Mouse (Mus musculus) cerebellum, adult 8-10 months (tissue): Measurements from ENCODE around the gene Gm28035.

ENCODE experiments used
- DNase-seq: peaks from one replicate; pipeline ENCODE4 v3.0.0; 2022

Gene Gm28035

DNA sequence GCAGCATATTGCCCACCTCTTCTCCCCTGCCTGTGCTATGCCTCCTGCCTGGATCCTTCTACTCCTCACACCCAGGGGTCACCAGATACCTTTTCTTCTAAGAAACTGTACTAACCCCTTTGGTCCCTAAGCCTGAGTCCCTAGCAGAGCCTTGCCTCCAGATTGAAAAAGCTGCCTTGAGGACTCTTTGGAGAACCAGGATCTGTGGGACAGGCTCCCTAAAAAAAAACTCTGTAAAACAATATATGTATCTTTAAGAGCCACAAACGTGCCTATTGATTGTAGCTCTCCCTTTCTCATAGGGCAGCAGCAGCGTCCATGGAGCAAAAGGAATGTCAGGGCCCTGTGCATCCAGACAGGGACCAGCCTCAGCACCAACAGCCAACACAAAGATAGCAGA is at the start of gene Gm28035:
Gene Gm28035 (plus strand): TSS at position 301 of the 400 bp plus-strand sequence.
- no peak for DNase-seq

DNA sequence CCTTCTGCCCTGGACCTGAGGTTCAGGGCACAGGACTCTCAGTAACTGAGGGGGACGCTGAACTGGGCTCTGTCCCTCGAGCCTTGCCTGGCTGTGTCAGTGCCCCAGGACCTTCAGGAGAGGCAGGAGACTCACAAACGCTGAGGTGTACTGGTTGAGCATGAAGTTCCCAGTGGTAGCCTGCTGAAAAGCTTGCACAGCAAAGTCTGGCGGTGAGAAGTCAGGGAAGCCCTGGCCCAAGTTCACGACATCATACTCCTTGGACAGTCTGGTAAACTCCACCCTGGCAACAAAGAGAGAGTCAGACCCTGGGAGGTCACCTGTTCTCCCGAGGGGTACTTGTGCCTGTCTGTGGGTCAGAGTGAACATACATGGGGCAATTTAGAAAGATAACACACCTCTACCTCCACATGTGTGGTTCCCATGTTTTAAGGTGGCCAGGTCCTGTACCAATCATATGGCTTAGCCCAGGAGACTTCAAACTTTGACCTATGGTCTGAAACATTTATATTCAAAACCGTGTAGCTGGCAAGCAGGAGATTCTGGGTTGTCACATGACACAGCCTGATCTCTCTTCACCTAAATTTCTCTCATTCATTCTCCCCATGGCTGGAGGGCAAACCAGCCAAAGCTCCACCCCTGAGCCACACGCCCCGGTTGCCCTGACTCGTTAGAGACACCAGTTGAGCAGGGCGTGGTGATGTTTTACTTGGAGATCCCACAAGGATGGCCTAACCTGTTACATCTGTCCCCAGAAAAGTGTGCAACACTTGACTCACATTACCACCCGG is 48.4 kb upstream of the Gm28035 start:
- DNase-seq: no peak

DNA sequence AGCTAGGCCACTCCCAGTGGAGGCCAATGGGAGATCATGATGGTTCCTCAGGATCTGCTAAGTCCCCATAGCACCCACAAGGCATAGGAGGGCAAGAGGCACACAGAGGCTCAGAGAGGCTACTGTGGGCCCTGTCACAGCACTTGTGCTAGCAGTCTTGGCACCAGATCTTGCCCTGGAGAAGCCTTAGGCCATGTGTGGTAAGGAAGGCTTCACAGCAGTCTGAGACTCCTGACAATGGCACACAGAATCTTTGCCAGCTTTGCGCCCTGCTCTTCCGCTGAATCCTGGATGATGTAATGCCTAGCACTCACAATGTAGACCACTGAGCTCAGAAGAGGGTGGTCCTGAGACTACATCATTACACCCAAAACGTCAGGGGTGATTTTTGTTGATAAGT is 45.7 kb upstream of the Gm28035 start:
- DNase-seq: no peak

DNA sequence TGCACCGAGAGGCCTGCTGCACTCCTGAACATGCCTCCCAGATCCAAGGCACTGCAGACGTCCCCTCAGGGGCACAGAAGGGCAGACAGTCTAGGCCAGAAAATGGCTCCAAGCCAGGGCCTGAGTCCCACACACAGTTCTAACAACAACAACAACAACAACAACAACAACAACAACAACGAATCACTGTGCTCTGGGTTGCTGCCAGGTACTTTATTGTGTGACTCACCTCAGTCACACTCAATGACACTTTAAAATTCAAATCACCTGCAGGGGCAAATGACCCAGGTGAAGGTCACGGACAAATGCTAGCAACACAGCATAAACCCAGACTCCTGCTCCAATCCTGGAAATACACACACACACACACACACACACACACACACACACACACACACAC is 42.3 kb upstream of the Gm28035 start:
- no peak for DNase-seq

DNA sequence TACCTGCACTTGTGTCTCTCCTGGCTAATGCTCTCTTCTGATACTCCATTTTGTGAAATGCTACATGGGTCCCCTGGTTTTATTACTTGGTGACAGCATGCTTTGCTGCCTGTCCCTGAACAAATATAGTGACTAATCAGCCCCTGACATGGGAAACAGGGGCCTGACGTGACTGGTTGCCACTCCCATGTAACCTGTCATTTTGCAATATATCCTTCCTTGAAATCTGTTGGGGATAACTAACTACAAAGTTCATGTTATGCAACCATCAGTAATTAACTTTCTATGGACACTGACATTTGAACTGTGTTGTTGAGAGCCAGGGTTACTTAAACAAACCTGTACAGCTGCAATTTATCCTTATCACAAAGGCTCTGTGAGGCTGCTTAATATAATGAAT is 40.4 kb upstream of the Gm28035 start:
- DNase-seq: no peak

DNA sequence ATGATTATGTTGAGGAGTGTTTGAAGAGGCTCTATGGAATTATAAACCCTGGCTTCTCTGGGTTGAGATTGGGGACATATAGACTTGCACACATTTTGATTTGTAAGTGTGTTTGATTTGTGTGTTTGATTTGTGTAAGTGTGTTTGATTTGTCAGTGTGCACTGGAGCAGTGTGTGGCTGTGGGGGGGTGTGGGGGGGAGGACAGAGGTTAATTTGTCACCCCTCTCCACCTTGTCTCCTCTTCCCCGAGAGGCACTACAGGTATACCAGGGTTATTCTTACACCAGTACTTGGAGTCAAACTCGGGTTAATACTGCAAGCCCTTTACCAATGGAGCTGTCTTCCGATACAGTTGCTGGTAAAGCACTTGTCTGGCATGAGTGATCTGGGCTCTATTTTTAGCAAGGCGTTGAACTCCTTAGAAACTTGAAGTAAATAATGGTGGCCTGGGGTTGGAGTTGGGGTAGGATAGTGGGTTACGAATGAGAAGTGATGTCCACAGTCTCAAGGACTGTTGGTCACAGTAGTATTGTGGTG is 39.9 kb upstream of the Gm28035 start:
- DNase-seq: no peak

DNA sequence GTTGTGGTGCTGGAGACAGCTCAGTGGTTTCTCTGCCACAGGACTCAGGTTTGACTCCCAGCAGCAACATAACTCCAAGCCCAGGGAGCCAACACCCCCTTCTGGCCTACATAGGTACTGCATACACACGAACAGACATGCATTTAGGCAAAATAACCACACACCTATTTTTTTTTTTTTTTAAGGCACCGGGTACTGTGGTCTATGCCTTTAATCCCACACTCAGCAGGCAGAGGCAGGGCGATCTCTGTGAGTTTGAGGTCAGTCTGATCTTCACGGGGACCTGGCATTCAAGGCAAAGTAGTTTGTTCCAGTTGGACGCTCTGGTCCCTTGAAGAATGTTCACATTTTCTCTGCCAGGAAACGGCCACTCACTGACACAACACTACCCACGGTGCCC is 36.9 kb upstream of the Gm28035 start:
- peak; percentile 27 for DNase-seq

DNA sequence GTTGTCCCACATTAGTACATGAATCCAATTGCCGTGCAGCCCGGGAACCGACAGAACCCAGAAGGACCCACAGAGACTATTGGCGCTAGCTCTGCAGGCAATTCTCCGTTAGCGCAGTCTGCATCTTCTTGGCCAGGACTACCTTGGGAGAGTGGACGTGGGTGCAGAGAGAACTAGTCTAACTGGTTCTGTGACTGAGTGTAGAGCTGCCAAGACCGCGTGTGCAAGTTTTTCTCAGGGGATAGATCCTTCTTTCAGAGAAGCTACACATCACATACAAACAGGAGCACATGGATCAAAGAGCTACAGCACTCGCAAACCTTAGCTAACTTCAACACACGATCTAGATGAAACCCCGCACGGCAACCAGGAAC is 35.1 kb upstream of the Gm28035 start:
- no peak for DNase-seq

DNA sequence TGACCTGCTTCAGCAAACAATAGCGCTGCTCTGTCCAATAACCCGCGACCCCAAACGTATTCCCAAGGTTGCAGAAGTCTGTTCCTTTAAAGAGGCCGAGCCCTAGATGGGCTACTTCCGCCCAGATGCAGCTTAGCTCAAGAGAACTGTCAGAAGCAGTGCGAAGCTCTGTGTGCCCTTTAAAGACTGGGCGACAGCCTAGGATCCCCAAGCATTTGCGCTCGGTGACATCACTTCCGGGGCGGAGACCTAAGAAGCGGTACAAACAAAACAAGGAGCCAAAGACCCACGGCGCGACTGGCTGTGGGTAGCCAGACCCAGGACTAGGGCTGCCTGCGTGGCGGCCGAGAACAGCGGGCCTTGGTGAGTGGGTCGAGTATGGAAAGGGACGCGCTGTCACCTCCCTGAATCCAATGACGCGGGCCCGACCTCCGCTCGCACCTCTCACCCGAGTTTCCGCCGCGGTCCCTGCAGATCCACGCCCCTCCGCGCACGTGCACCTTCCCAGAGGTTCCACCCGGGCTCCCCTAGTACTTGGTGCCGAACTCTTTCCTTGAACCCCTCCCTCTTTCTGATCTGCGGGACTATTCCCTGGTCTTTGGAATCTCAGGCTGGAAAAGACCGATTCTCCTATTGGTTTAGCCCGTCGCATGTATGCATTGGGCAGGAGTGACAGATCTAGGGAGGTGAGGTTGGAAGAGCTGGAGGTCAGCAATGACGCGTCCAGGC is 34.6 kb upstream of the Gm28035 start, which contains the start of gene Kyat1:
Gene Kyat1 (minus strand): TSS at position 219 of the 729 bp plus-strand sequence.
- peak; percentile 88 for DNase-seq

DNA sequence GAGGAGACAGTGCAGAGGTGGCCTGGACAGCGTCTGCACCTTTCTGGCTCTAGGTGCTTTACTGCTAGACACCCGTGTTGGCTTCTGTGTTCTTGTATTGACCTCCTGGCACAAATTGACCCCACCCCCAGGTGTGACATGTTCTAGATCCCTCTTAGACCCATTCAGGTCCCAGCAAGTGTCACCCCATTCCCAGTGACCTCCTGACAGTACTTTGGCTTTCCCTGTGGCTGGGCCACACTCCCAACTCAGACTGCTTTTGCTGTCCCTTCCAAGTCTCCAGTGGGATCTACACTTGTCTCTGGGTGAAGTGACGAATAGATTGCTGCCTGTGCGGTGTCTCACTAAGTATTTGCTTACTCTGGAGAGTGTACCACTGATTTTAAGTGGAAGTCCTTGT is 33.0 kb upstream of the Gm28035 start:
- no peak for DNase-seq

DNA sequence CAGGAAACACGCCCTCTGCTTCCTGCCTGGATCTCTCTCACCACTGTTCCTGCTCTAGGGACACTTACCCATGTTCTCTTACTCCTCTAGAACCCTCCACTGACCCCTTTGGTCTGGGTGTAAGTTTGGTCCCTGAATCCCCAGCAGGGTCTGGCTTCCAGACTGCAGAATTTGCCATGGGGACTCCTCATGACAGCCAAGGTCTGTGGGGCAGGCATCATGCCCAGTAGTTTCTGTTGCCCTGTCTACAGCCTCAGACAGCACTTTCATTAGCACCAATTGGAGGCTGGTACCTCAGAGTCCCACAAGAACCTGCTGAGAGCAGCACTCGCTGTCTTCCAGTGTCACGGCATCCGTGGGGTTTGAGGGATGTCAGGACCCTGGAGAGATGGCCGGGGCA is 32.5 kb upstream of the Gm28035 start:
- no peak for DNase-seq

DNA sequence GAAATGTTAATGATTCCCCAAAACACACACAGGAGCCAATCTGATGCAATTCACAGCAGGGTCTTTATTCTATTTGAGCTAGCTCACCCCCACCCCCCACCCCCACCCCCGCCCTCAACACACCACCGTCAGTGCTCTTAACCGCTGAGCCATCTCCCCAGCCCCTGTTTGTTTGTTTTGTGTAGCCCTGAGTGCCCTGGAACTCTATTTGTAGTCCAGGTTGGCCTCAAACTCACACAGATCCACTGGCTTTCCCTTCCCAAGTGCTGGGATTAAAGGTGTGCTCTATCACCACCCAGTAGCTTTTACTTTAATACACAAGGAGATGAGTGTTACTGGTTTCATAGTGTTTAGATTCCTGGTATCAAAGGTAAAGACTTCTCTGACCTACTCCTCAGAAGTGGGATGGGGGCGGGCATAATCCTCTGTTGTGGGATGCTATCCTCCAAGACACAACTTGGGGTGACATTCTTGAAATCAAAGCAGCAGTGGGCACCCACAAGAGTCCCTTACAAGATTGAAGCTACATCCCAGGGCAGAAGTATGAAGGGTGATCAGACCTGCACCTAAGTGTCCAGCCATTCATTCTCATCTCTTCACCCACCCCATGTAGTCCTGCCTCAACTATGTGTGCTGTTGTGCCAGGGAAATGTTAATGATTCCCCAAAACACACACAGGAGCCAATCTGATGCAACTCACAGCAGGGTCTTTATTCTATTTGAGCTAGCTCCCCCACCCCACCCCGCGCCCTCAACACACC is 28.8 kb upstream of the Gm28035 start:
- DNase-seq: no peak

DNA sequence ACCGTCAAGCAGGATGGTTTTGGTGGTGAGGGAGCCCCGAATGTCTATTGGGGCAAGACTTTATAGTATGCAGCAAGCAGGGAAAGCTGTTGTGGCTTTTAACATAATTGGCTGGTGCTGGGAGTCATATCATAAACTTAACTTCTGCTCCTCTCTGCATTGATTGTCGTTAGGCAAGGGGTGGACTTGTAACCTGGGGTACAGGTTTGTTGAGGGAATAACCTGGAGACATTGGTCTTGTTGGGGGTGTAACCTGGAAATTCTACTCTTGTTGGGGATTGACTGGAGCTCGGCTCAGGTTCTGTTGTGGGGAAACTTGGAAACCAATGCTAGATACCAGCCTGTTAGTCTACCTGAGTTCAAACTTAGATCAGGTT is 28.2 kb upstream of the Gm28035 start:
- DNase-seq: no peak

DNA sequence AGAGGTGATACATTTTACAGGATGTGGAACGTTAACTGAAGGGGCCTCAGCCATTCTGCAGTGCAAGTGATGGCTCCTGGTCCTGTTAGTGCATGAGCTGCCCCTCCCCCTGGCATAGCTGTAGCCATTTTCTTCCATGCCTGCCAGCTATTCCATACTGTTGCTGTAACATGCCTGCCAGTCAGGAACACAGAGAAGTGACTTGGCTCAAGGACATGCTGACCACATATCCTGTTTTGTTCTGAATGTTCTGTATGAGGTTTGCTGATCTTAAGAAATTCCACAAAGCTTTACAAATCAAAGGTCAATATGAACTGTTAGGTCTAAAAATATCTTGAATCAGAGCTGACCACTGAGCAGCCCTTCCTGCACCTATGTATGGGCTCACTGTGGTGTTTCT is 27.4 kb upstream of the Gm28035 start:
- DNase-seq: no peak

DNA sequence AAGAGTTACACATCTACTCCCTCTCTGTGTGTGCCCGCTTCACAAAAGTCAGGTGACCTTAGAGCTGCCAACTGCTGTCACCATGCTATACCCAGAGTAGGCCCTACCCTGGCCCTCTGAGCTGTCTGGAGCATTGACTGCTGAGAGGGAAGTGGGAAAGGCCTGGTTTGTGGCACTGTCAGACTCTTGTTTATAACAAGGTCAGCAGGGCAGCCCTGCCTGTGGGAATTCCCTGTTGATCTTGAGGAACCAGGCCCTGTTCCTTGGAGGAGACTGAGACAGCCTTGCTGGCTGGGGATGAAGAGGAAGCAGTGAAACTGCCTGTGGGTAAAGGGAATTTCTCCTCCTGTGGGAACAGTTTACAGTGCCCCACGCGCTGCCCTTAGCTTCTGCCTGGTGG is 25.6 kb upstream of the Gm28035 start:
- DNase-seq: no peak

DNA sequence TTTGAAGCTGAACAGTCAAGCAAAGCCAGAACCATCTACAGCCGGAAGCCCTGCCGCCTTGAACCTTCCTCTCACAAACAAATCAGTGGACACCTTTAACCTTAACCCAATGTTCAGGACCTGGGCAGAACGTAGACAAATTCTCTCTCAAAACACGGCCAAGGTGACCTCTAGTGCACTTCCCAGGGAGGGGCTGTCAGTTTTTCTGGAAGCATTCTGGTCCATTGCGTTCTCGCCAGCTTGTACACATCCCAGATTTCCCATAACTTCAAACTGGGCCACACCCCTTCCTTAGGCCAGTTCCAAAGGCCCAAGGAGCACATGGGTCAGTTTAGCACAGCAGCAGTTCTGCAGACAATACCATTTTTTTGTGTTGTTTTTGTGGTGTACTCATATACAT is 24.9 kb upstream of the Gm28035 start:
- DNase-seq: no peak

DNA sequence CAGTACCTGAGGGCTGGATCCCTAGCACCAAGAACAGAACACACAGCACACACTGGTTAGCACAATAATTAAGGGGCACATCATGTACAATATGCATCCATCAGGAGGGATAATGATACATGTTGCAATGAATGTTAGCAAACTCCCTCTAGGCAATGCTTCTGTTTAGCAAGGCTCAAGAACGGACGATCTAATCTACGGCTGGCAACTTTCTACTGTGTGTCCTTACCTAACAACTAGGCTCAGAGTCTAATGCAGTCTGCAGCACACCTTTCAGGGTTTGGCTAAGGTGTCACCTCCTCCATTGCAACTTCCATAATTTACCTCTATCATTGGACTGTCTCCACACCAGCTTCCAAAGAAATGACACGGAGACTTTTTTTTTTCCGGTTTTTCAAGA is 24.1 kb upstream of the Gm28035 start:
- no peak for DNase-seq

DNA sequence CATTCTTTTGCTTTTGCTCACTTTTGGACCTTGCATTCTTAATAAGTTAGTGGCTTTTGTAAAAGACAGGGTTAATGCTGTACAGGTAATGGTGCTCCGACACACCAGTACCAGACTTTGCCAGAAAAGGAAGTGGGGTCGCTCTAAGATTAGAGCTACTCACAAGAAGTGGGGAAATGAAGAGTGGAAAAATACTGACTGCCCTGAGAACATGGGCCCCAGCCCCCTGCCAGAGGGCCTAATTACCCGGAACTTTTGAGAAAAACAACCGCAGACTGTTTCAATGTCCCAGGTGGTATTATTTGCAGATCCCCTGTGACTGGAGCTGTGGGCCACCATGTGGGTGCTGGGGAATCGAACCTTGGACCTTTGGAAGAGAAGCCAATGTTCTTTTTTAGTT is 4.8 kb upstream of the Gm28035 start:
- no peak for DNase-seq

DNA sequence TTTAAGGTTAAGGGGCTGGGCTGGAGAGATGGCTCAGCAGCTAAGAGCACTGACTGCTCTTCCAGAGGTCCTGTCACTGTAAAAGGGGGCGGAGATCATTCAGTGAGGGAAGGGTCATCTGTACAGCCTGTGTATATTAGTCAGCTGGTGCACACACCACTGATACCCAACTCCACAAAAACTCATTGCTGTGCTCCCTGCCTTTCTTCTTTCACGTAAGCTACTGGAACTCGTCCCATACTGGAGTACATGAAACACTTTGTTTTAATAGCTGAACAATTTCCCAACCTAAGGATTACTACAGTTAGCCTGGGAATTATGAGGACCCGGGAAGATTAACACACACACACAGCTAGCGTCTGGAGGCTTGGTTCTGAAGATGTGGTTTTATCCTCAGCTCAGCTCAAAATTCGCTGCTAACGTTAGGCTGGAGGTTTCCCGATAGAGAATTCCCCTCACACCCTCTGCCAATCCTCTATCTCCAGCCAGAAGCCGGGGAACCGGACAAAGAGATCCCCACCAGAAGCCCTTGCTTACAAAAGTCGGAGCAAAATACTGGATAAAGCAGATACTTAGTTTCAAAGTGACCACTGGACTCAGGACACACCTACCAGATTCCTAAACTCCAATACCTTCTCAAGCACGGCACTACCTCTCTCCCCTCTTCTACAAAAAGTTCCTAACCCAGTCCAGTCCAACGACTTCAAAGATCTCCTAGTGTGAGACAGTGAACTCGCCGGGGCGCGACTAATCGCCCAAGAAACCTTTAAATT is 3.8 kb upstream of the Gm28035 start:
- no peak for DNase-seq

DNA sequence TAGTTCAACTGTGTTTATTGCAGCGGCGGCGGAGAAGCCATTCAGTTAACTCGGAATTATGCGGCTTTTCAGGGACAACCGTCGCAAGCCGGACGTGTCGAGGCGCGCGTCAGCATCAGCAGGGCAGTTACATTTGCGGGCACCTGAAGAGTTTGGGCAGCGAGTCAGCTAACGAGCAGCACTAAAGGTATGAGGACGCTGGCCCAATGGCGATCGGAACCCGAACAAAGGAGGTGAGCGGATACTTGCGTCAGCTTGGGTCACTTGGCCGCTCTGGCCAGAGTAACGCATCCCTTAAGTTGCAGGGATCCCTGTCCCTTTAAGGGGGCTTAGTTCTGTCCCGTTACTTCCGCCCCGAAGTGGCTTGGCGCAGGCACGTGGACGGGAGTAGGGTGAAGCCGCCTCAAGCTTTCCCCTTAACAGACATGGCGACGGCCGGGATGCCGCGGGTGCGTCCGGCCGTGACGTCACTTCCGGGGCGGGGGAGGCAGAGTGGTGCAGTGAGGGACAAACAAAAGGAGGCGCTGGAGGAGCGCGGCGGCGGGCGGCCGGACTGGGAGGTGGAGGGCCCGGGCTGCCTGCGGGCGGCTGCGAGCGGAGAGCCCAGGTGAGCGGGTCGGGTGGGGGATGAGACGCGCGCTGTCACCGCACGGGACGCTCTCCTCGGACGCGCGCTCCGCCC is 3.0 kb upstream of the Gm28035 start, which contains the start of gene Lrrc8a:
Gene Lrrc8a (plus strand): TSS at position 517 of the 682 bp plus-strand sequence.
- DNase-seq: peak; percentile 99

DNA sequence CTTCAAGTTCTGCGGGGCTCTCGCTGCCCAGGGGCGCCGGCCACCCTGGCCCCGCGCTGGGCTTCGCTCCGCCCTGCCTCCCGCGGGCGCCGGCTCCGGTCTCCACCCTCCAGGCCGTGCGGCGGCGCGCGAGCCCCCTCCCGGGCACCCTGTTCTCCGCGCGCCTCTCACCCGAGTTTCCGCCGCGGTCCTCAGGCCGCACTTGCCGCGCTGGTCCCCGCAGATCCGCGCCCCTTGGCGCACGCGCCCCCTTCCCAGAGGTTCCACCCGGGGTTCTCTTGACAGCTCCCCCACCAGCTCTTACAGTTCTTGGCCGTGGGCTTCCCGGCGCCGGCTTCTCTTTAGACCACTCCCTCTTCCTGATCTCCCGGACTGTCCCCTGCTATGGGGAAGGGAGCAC is 2.5 kb upstream of the Gm28035 start:
- DNase-seq: no peak

DNA sequence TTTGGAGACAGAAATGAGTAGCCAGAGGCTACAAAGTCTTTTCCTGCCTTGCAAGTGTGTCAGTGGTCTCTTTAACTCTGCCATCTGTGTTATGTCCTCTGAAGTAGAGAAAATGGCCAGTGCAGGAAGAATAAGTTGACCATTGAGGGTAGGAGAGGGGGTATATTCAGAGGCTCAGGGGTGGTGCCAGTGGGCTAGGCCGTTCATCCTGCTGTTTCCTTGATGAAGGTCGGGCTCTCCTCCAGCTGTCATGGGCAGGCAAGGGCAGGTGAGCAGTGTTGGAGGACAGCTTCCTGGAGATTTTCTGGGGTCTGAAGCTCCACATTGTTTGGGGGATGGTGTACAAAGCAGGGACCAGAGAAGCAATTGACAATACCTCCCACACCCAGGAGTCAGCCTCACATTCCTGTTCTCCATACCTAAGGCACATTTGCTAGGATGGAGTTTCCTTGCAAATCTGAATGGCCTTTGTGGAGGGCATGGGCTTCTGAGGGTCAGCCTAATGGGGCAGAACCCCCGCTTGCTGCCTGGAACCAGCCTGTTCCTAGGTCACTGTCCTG is 1.4 kb upstream of the Gm28035 start:
- DNase-seq: no peak
